ENCODE assay signal across 10 mouse cellular contexts in the genomic region with DNA sequence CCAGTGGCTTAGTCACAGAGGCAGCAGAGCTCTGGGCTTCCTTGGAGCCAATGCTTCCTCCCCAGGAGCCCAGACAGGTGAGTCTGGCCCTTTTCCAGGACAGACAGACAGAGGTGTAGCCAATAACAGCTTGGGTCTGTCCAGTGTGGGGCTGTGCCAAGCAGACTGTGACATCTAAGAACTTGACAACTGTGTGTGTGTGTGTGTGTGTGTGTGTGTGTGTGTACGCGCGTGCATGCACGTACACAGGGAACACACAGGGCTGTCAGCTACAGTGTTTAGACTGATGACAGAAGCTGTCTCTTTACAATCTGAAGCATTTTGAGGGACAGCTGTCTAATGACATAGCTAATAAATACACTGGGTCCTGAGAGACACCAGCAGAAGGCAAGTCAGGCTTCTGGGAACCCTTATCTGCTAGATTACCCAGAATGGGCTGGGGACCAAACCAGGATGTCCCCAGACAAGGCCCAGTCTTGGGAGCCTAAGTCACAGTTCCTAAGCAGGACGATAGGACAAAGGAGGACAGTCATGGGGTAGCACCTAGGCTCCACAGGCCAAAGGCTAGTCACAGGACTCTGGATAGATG. TPM values are rescaled to one million over a fixed set of nuclear protein-coding genes. Genes with fewer than 3 reads are reported as not detected.
DNase-seq lines count a peak whose midpoint lies in the region; ATAC-seq and TF ChIP-seq lines count a peak whose summit lies in the region.
"Had no signal": no experiment of that assay in that cellular context is flagged by ENCODE, and none has a peak within 500 bp of the region (broad histone marks: within the 10 kb centered on the region; RNA-seq: fewer than 3 reads in every experiment).

No protein-coding gene starts in this region.

- peak overlapping the region; percentile 23; the same call in 1 of the 2 replicates for H3K4me2 ChIP-seq in intestine, embryonic 14.5 days (ENCODE audit: low read length)
- no peak overlapping the region for H3K4me2 ChIP-seq in intestine, postnatal 0 days (replicated peaks; ENCODE audit: low read depth)
- peak overlapping the region; percentile 31; the same call in 1 of the 2 replicates for H3K4me2 ChIP-seq in embryonic facial prominence, embryonic 14.5 days (ENCODE audit: low read depth, low read length)
- no peak overlapping the region for H3K4me2 ChIP-seq in midbrain, postnatal 0 days (ENCODE audit: low read depth, low read length, poor library complexity, severe bottlenecking)

- no peaks in the 10 kb centered on the region for H3K27me3 ChIP-seq in intestine, embryonic 14.5 days (replicated peaks; ENCODE audit: control insufficient read depth, insufficient read depth, low read length)
- no peaks in the 10 kb centered on the region for H3K27me3 ChIP-seq in intestine, postnatal 0 days (replicated peaks; ENCODE audit: control insufficient read depth, insufficient read depth, low read length)
- no peaks in the 10 kb centered on the region for H3K27me3 ChIP-seq in embryonic facial prominence, embryonic 14.5 days (replicated peaks; ENCODE audit: control insufficient read depth, insufficient read depth, low read length)
- no peaks in the 10 kb centered on the region for H3K27me3 ChIP-seq in limb, embryonic 10.5 days (ENCODE audit: low read depth, poor library complexity, severe bottlenecking)
- H3K27me3 ChIP-seq in midbrain, postnatal 0 days (ENCODE audit: insufficient read depth, low read length) = no peaks in the 10 kb centered on the region

- H3K4me1 ChIP-seq in intestine, embryonic 14.5 days (replicated peaks; ENCODE audit: control insufficient read depth, insufficient read depth, low read length) = peaks cover 32% of the 10 kb centered on the region
- no peaks in the 10 kb centered on the region for H3K4me1 ChIP-seq in intestine, postnatal 0 days (replicated peaks; ENCODE audit: control insufficient read depth, insufficient read depth, low read length)
- peaks cover 13% of the 10 kb centered on the region for H3K4me1 ChIP-seq in embryonic facial prominence, embryonic 14.5 days (ENCODE audit: control insufficient read depth, insufficient read depth, low read length)
- H3K4me1 ChIP-seq in limb, embryonic 10.5 days = peaks cover 45% of the 10 kb centered on the region
- peaks cover 6% of the 10 kb centered on the region; the same call in 1 of the 2 replicates for H3K4me1 ChIP-seq in midbrain, postnatal 0 days (ENCODE audit: insufficient read depth, low read length)

- H3K36me3 ChIP-seq in intestine, embryonic 14.5 days (ENCODE audit: control insufficient read depth, insufficient read depth, low read length) = no peaks in the 10 kb centered on the region
- H3K36me3 ChIP-seq in intestine, postnatal 0 days (ENCODE audit: control insufficient read depth, insufficient read depth) = no peaks in the 10 kb centered on the region
- no peaks in the 10 kb centered on the region for H3K36me3 ChIP-seq in embryonic facial prominence, embryonic 14.5 days (ENCODE audit: control insufficient read depth, insufficient read depth, low read length)
- no peaks in the 10 kb centered on the region for H3K36me3 ChIP-seq in limb, embryonic 10.5 days
- H3K36me3 ChIP-seq in midbrain, postnatal 0 days (ENCODE audit: insufficient read depth, low read length) = no peaks in the 10 kb centered on the region

- no peak for ATAC-seq in intestine, embryonic 14.5 days (replicated peaks; ENCODE audit: low FRiP score, low TSS enrichment, low read depth)
- ATAC-seq in intestine, postnatal 0 days = no peak
- ATAC-seq in embryonic facial prominence, embryonic 14.5 days (ENCODE audit: low read depth) = no peak
- no peak for ATAC-seq in midbrain, postnatal 0 days (ENCODE audit: low FRiP score)
- ATAC-seq in granulocyte monocyte progenitor cell, adult 5-6 weeks (replicated peaks; ENCODE audit: poor library complexity, severe bottlenecking) = no peak

- H3K9ac ChIP-seq in intestine, embryonic 14.5 days (ENCODE audit: low read length) = no peak overlapping the region
- H3K9ac ChIP-seq in intestine, postnatal 0 days (ENCODE audit: low read depth, low read length) = no peak overlapping the region
- 0 out of 2 replicates have a peak overlapping the region, but pooled peaks have one; percentile 45 for H3K9ac ChIP-seq in embryonic facial prominence, embryonic 14.5 days (ENCODE audit: low read depth, low read length)
- peak overlapping the region; percentile 50; the same call in 1 of the 2 replicates for H3K9ac ChIP-seq in midbrain, postnatal 0 days (replicated peaks; ENCODE audit: low read length, poor library complexity, severe bottlenecking)

- H3K4me3 ChIP-seq in intestine, embryonic 14.5 days (ENCODE audit: low read depth, low read length) = no peak overlapping the region
- H3K4me3 ChIP-seq in intestine, postnatal 0 days (ENCODE audit: low read depth, low read length) = no peak overlapping the region
- H3K4me3 ChIP-seq in embryonic facial prominence, embryonic 14.5 days (ENCODE audit: low read depth, low read length) = no peak overlapping the region
- H3K4me3 ChIP-seq in limb, embryonic 10.5 days = no peak overlapping the region
- H3K4me3 ChIP-seq in midbrain, postnatal 0 days (ENCODE audit: low read depth, low read length) = no peak overlapping the region

- WGBS in intestine, embryonic 14.5 days = 76% methylated on average over 5 of the region's 5 CpGs
- 86% methylated on average over 5 of the region's 5 CpGs for WGBS in intestine, postnatal 0 days
- WGBS in embryonic facial prominence, embryonic 14.5 days = 92% methylated on average over 5 of the region's 5 CpGs
- WGBS in limb, embryonic 10.5 days = 90% methylated on average over 5 of the region's 5 CpGs
- 79% methylated on average over 5 of the region's 5 CpGs for WGBS in midbrain, postnatal 0 days

- DNase-seq in intestine, embryonic 14.5 days (ENCODE audit: low spot score) = no peak
- no peak for DNase-seq in embryonic facial prominence, embryonic 14.5 days (ENCODE audit: low spot score)
- DNase-seq in limb, embryonic 10.5 days (ENCODE audit: low spot score) = no peak
- DNase-seq in midbrain, postnatal 0 days (ENCODE audit: low spot score) = no peak
- no peak for DNase-seq in gastrocnemius, adult 18-20 months (ENCODE audit: low spot score)
- no peak for DNase-seq in right cerebral cortex, postnatal 14 days
- DNase-seq: gastrocnemius, postnatal 14 days had no signal

- H3K27ac ChIP-seq in intestine, embryonic 14.5 days (ENCODE audit: low read depth) = peak overlapping the region; percentile 85
- no peak overlapping the region for H3K27ac ChIP-seq in intestine, postnatal 0 days (ENCODE audit: low read depth, low read length)
- peak overlapping the region; percentile 41; the same call in 1 of the 2 replicates for H3K27ac ChIP-seq in embryonic facial prominence, embryonic 14.5 days (replicated peaks; ENCODE audit: low read depth, low read length)
- H3K27ac ChIP-seq in limb, embryonic 10.5 days = peak overlapping the region; percentile 59
- H3K27ac ChIP-seq in midbrain, postnatal 0 days (ENCODE audit: low read depth, low read length) = peak overlapping the region; percentile 64
- H3K27ac ChIP-seq: macrophage had no signal

- H3K9me3 ChIP-seq in intestine, embryonic 14.5 days (ENCODE audit: control insufficient read depth, low read length) = no peaks in the 10 kb centered on the region
- no peaks in the 10 kb centered on the region for H3K9me3 ChIP-seq in intestine, postnatal 0 days (ENCODE audit: control insufficient read depth)
- no peaks in the 10 kb centered on the region for H3K9me3 ChIP-seq in embryonic facial prominence, embryonic 14.5 days (ENCODE audit: control insufficient read depth, low read length)
- H3K9me3 ChIP-seq in limb, embryonic 10.5 days (replicated peaks) = no peaks in the 10 kb centered on the region
- no peaks in the 10 kb centered on the region for H3K9me3 ChIP-seq in midbrain, postnatal 0 days (ENCODE audit: low read length)

- no peak for TF ChIP-seq CTCF in intestine, postnatal 0 days (IDR thresholded peaks at IDR 0.05; ENCODE audit: low read depth)
- TF ChIP-seq CTCF in midbrain, postnatal 0 days (IDR thresholded peaks at IDR 0.05) = no peak

RNA-seq across cellular contexts. Expression of gene Gsg1l, which starts 42.9 kb away (rescaled TPM):
- polyA plus RNA-seq in intestine, embryonic 14.5 days (2014; fragmentation: Nextera tagmentation; extraction: Ambion mirVana) = 1.0 and 1.2 TPM in 2 replicates
- 0.35 and 0.52 TPM in 2 replicates for polyA plus RNA-seq in intestine, postnatal 0 days (2015; fragmentation: Nextera tagmentation; extraction: Ambion mirVana)
- polyA plus RNA-seq in embryonic facial prominence, embryonic 14.5 days (2014; fragmentation: Nextera tagmentation; extraction: Ambion mirVana) = 2.0 and 2.7 TPM in 2 replicates
- polyA plus RNA-seq in limb, embryonic 10.5 days (2016; fragmentation: Nextera tagmentation; extraction: Ambion mirVana) = 0.18 and 0.61 TPM in 2 replicates
- total RNA-seq in midbrain, postnatal 0 days (2014; rRNA removed) = 38.3 and 42.7 TPM in 2 replicates
- 17.8 and 19.3 TPM in 2 replicates for polyA plus RNA-seq in midbrain, postnatal 0 days (2015; fragmentation: Nextera tagmentation; extraction: Ambion mirVana)
- under 1 TPM in 1 of 2 experiments, not detected in 1; 0.05 TPM for total RNA-seq in gastrocnemius, adult 18-20 months (2021)
- total RNA-seq in granulocyte monocyte progenitor cell, adult 5-6 weeks (2014; fragmentation: Nextera tagmentation) = not detected in 2 replicates
- total RNA-seq in granulocyte monocyte progenitor cell, adult 5-6 weeks (2017) = not detected in 2 replicates

Comparison
In these comparisons a context has a peak if more than half of its experiments do, and no peak if none do; other contexts are left out.
1. H3K4me2 ChIP-seq: peak in intestine, embryonic 14.5 days (single experiment) and embryonic facial prominence, embryonic 14.5 days (single experiment); none in intestine, postnatal 0 days (single experiment) and midbrain, postnatal 0 days (single experiment).
2. H3K9ac ChIP-seq: peak in embryonic facial prominence, embryonic 14.5 days (single experiment) and midbrain, postnatal 0 days (single experiment); none in intestine, embryonic 14.5 days (single experiment) and intestine, postnatal 0 days (single experiment).